Mouse (Mus musculus) olfactory bulb, adult 2 months (tissue): ENCODE results near the gene Icam1. TPM values are rescaled to one million over a fixed set of nuclear protein-coding genes. Genes with fewer than 3 reads are reported as not detected.
"Not testable (repeated sequence)": the region's sequence is repeated elsewhere in the genome, so short reads cannot be mapped to it uniquely, and the experiment has no call there.

Experiments
- H3K27ac ChIP-seq: fragments of 200-500 bp; 2 replicates; pipeline ENCODE4 v1.5.1; 2012; ENCODE audit warnings: low read depth, low read length; ENCODE audit not compliant: insufficient read depth
- H3K4me1 ChIP-seq: fragments of 200-500 bp; 2 replicates; pipeline ENCODE4 v1.6.1; 2012; ENCODE audit warnings: low read length; ENCODE audit not compliant: control insufficient read depth, insufficient read depth
- H3K4me3 ChIP-seq: fragments of 200-500 bp; 2 replicates; pipeline ENCODE4 v1.5.1; 2012; ENCODE audit warnings: mild to moderate bottlenecking, low read depth, low read length, moderate library complexity; ENCODE audit not compliant: insufficient read depth
- CTCF ChIP-seq: fragments of 200-500 bp; IDR thresholded peaks from 2 replicates; pipeline ENCODE4 v1.5.1; 2012; ENCODE audit warnings: low read depth, mild to moderate bottlenecking, low read length, moderate library complexity; ENCODE audit not compliant: insufficient read depth
- POLR2A ChIP-seq: fragments of 200-500 bp; IDR thresholded peaks from 2 replicates; pipeline ENCODE4 v1.6.1; 2012; ENCODE audit warnings: mild to moderate bottlenecking, low read depth, low read length, moderate library complexity; ENCODE audit not compliant: insufficient read depth
- WGBS: fragments of 180-500 bp; shearing (Covaris S2); methylation state at CpG from one replicate; pipeline ENCODE4 v1.1.7; 2018; 5-methylcytosine and 5-hydroxymethylcytosine counted together
- polyA plus RNA-seq: library from polyadenylated mRNA; stranded (reverse); fragments of >200 nt; gene quantifications from 2 replicates; pipeline ENCODE4 v1.2.4, GENCODE M21; 2012; ENCODE audit warnings: low replicate concordance; ENCODE audit not compliant: missing spikeins, insufficient read depth, insufficient read length

Gene Icam1
- polyA plus RNA-seq, 1 experiment, result not detected

DNA sequence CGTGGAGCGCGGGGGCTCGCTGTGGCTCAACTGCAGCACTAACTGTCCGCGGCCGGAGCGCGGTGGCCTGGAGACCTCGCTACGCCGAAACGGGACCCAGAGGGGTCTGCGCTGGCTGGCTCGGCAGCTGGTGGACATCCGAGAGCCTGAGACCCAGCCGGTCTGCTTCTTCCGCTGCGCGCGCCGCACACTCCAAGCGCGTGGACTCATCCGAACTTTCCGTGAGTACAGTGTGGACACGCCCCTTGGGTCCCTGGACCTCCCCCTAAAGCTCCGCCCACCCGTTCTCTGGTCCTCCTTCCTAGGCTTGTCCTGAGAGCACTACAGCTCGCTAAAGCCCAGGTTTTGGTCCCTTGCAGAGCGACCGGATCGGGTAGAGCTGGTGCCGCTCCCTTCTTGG is 17.4 kb downstream of the Icam1 start:
- under 1% methylated on average over 34 of the region's 34 CpGs for WGBS
- Histone ChIP-seq H3K27ac (peak overlapping the region; percentile 93), H3K4me1 (peaks cover 64% of the 10 kb centered on the region), H3K4me3 (peak overlapping the region; percentile 59)
- no peak for TF ChIP-seq CTCF
- TF ChIP-seq POLR2A, result no peak

DNA sequence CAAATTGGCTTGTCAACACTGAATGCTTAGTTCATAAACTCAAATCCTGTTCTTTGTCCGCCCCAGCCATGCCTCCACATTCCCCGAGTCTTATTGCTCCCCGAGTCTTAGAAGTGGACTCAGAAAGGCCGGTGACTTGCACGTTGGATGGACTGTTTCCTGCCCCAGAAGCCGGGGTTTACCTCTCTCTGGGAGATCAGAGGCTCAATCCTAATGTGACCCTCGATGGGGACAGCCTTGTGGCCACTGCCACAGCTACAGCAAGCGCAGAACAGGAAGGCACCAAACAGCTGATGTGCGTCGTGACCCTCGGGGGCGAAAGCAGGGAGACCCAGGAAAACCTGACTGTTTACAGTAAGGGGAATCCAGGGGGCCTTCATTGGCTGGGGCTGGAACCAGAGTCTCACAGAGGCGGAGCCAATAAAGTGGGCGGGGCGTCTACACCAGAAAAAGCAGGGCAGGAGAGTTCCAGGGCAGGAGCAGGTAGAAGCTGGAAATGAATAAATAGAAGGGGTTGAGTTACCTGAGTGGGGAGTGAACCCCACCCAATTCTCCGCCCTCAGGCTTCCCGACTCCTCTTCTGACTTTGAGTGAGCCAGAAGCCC is 18.8 kb downstream of the Icam1 start:
- Histone ChIP-seq H3K4me1 (peaks cover 66% of the 10 kb centered on the region), H3K27ac (no peak overlapping the region), H3K4me3 (no peak overlapping the region)
- 37% methylated on average over 17 of the region's 17 CpGs for WGBS
- TF ChIP-seq POLR2A, result no peak
- 0 out of 2 replicates have a peak, but pooled peaks have one; percentile 8 for TF ChIP-seq CTCF

- WGBS, result 48% methylated on average over 9 of the region's 9 CpGs
- no peak for TF ChIP-seq CTCF
- TF ChIP-seq POLR2A, result no peak
- Histone ChIP-seq H3K27ac (no peak overlapping the region; the same call in 1 of the 2 replicates), H3K4me1 (peaks cover 62% of the 10 kb centered on the region), H3K4me3 (no peak overlapping the region)
Measured at GRCm38 (mm10) chr9:21035586-21035985, 19.8 kb downstream of the Icam1 start.

- peaks cover 62% of the 10 kb centered on the region for H3K4me1 ChIP-seq
- WGBS, result 43% methylated on average over 20 of the region's 20 CpGs
- H3K27ac ChIP-seq, result no peak overlapping the region
- TF ChIP-seq POLR2A, result no peak
- 0 out of 2 replicates have a peak, but pooled peaks have one; percentile 16 for TF ChIP-seq CTCF
- H3K4me3 ChIP-seq, result no peak overlapping the region
Measured at GRCm38 (mm10) chr9:21036161-21036560, 20.4 kb downstream of the Icam1 start.

GRCm38 (mm10) chr9:21036666-21037065 is 20.9 kb downstream of the Icam1 start:
- 17% methylated on average over 22 of the region's 22 CpGs for WGBS
- peak overlapping the region; percentile 7; the same call in 1 of the 2 replicates for H3K27ac ChIP-seq
- TF ChIP-seq CTCF (no peak), POLR2A (no peak)

DNA sequence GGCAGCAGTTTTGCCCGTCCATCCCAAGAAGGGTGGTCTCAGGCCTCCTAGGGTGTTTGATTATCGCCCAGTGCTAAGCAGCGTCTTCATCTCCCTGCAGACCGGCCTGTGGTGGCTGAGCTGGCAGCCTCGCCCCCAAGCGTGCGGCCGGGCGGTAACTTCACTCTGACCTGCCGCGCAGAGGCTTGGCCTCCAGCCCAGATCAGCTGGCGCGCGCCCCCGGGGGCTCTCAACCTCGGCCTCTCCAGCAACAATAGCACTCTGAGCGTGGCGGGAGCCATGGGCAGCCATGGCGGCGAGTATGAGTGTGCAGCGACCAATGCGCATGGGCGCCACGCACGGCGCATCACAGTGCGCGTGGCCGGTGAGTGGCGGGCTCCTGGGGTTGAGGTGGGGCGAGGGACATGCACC is 21.7 kb downstream of the Icam1 start:
- Histone ChIP-seq H3K4me3 (peak overlapping the region; percentile 30), H3K4me1 (peaks cover 69% of the 10 kb centered on the region), H3K27ac (peak overlapping the region; percentile 49; the same call in 1 of the 2 replicates)
- TF ChIP-seq POLR2A (peak; percentile 42; the same call in 1 of the 2 replicates), CTCF (no peak)
- 4% methylated on average over 31 of the region's 31 CpGs for WGBS

More at GRCm38 (mm10) chr9:21036666-21037065, 20.9 kb downstream of the Icam1 start:
- 0 out of 2 replicates have a peak overlapping the region, but pooled peaks have one; percentile 3 for H3K4me3 ChIP-seq
- peaks cover 63% of the 10 kb centered on the region for H3K4me1 ChIP-seq

DNA sequence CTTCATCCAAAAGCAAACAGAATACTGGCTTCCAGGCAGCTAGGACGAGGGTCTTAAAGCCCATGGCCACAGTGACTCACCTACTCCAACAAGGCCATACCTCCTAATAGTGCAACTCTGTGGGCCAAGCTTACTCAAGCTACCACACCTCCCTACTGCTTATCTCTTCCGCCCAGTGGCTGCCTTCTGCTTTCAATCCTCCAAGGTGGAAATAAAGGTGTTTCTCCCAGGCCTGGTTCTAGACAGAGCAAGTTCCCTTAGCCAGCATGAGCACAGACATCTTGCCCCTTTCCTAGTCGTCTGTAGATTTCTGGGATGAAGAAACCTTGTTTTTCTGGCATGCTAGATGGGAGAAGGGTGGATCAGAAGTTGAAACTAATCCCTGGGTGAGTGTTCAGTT is 24.0 kb downstream of the Icam1 start:
- 58% methylated on average over 3 of the region's 3 CpGs for WGBS
- peak overlapping the region; percentile 84; the same call in 1 of the 2 replicates for H3K27ac ChIP-seq
- no peak overlapping the region for H3K4me3 ChIP-seq
- H3K4me1 ChIP-seq, result peaks cover 55% of the 10 kb centered on the region
- no peak for TF ChIP-seq CTCF
- TF ChIP-seq POLR2A, result no peak

DNA sequence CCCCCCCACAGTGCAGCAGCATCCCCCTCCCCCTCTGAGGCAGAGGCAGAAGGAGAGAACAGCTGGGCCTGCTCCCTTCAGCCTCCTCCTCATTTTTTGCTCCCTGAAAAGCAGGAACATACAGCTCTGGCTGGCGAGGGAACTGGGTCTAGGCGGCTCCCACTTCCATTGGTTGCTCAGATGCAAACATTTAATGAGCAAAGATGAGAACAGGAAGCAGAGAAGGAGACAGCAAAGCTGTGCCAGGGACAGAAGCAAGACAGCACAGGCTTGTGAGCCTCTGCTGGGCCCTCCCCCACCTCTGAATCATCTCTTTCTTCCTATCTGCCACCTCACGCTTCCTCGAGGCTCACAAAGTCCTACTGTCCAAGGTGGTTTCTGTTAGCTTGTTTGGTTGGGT is 25.5 kb downstream of the Icam1 start:
- no peak overlapping the region for H3K4me3 ChIP-seq
- peak overlapping the region; percentile 76 for H3K27ac ChIP-seq
- WGBS, result 21% methylated on average over 4 of the region's 4 CpGs
- TF ChIP-seq POLR2A (no peak), CTCF (no peak)
- H3K4me1 ChIP-seq, result peaks cover 42% of the 10 kb centered on the region

GRCm38 (mm10) chr9:21043563-21043962 is 27.8 kb downstream of the Icam1 start:
- Histone ChIP-seq H3K4me3 (no peak overlapping the region), H3K4me1 (peaks cover 22% of the 10 kb centered on the region), H3K27ac (no peak overlapping the region)
- WGBS, result 88% methylated on average over 4 of the region's 4 CpGs
- TF ChIP-seq POLR2A, result no peak
- no peak for TF ChIP-seq CTCF

DNA sequence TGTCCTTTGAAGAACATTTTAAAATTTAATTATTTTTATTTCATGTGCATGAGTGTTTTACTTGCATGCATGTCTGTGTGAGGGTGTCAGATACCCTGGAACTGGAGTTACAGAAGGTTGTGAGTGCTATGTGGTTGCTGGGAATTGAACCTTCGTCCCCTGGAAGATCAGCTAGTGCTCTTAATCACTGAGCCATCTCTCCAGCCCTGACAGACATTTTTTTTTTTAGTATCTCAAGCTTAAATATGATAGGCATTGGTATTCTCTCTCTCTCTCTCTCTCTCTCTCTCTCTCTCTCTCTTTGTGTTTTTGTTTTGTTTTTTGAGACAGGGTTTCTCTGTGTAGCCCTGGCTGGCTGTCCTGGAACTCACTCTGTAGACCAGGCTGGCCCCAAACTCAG is 29.0 kb downstream of the Icam1 start:
- H3K4me3 ChIP-seq, H3K27ac ChIP-seq: not testable (repeated sequence)
- WGBS, result 71% methylated on average over 1 of the region's 1 CpGs
- H3K4me1 ChIP-seq, result peaks cover 19% of the 10 kb centered on the region
